Mouse (Mus musculus) intestine, embryonic 14.5 days (tissue): Measurements from ENCODE around the gene Ccl17. TPM values are rescaled to one million over a fixed set of nuclear protein-coding genes. Genes with fewer than 3 reads are reported as not detected.

Experiments used
- ATAC-seq: fragments of 200-750 bp; cut with Nextera tagmentation; replicated peaks from 2 replicates; pipeline ENCODE4 v1.8.0; 2017; ENCODE audit warnings: low read depth, moderate number of reproducible peaks, moderate TSS enrichment, moderate library complexity; ENCODE audit not compliant: low FRiP score, low TSS enrichment
- DNase-seq: peaks from one replicate; pipeline ENCODE4 v3.0.0-alpha.2; 2018; ENCODE audit warnings: low spot score
- H3K27ac ChIP-seq: fragments of 300-500 bp; sonication (generic); 2 replicates; pipeline ENCODE4 v1.5.1; 2014; ENCODE audit warnings: low read depth, mild to moderate bottlenecking, control low read depth
- H3K27me3 ChIP-seq: fragments of 300-500 bp; sonication (generic); replicated peaks from 2 replicates; pipeline ENCODE4 v1.6.1; 2014; ENCODE audit warnings: low read length, control low read depth; ENCODE audit not compliant: control insufficient read depth, insufficient read depth
- H3K36me3 ChIP-seq: fragments of 300-500 bp; sonication (generic); 2 replicates; pipeline ENCODE4 v1.6.1; 2014; ENCODE audit warnings: low read length, control low read depth; ENCODE audit not compliant: control insufficient read depth, insufficient read depth
- H3K4me1 ChIP-seq: fragments of 300-500 bp; sonication (generic); replicated peaks from 2 replicates; pipeline ENCODE4 v1.6.1; 2014; ENCODE audit warnings: low read length, control low read depth, mixed read lengths; ENCODE audit not compliant: control insufficient read depth, insufficient read depth
- H3K4me2 ChIP-seq: fragments of 300-500 bp; sonication (generic); 2 replicates; pipeline ENCODE4 v1.6.1; 2014; ENCODE audit warnings: low read length
- H3K4me3 ChIP-seq: fragments of 300-500 bp; sonication (generic); 2 replicates; pipeline ENCODE4 v1.5.1; 2014; ENCODE audit warnings: low read depth, low read length, control low read depth, mixed read lengths
- H3K9ac ChIP-seq: fragments of 300-500 bp; sonication (generic); 2 replicates; pipeline ENCODE4 v1.6.1; 2014; ENCODE audit warnings: mild to moderate bottlenecking, low read length
- H3K9me3 ChIP-seq: fragments of 300-500 bp; sonication (generic); 2 replicates; pipeline ENCODE4 v1.6.1; 2016; ENCODE audit warnings: low read length, control low read depth; ENCODE audit not compliant: control insufficient read depth
- WGBS: fragments of 180-500 bp; shearing (Covaris S2); extraction: QIAGEN DNeasy Blood & Tissue Kit; methylation state at CpG from one replicate; pipeline ENCODE4 v1.1.7; 2014; 5-methylcytosine and 5-hydroxymethylcytosine counted together
- polyA plus RNA-seq: library from polyadenylated mRNA; unstranded; fragments of >200 nt; fragmentation: Nextera tagmentation; extraction: Ambion mirVana; gene quantifications from 2 replicates; pipeline ENCODE4 v1.2.1, GENCODE M21; 2014

Ccl17 gene
- polyA plus RNA-seq, 1 experiment from 2014 or later = not detected

DNA sequence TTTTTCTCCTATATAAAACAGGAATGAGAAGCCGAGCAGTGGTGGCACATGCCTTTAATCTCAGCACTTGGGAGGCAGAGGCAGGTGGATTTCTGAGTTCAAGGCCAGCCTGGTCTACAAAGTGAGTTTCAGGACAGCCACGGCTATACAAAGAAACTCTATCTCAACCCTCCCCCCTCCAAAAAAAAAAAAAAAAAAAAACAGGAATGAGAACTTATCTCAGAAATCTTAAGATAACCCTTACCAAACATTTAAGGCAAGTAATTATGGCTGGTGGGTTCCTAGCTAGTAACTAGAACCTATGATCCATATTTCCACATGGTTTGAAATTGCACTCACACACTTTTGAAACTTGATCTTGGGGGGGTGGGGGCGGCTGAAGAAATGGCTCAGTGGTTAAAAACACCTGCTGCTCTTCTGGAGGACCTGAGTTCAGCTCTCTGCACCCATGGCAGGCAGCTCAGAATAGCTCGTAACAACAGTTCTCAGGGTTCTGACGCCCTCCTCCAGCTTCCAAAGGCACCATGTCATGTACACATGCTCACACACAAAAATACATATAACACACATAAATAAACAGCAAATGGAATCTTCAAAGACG, 24.2 kb upstream of the Ccl17 start:
- Histone ChIP-seq H3K4me2 (no peak overlapping the region), H3K4me1 (peaks cover 7% of the 10 kb centered on the region), H3K9ac (no peak overlapping the region), H3K36me3 (no peaks in the 10 kb centered on the region), H3K27me3 (no peaks in the 10 kb centered on the region), H3K27ac (no peak overlapping the region), H3K4me3 (no peak overlapping the region), H3K9me3 (no peaks in the 10 kb centered on the region)
- ATAC-seq = no peak
- WGBS = 65% methylated on average over 6 of the region's 6 CpGs
- DNase-seq = no peak

DNA sequence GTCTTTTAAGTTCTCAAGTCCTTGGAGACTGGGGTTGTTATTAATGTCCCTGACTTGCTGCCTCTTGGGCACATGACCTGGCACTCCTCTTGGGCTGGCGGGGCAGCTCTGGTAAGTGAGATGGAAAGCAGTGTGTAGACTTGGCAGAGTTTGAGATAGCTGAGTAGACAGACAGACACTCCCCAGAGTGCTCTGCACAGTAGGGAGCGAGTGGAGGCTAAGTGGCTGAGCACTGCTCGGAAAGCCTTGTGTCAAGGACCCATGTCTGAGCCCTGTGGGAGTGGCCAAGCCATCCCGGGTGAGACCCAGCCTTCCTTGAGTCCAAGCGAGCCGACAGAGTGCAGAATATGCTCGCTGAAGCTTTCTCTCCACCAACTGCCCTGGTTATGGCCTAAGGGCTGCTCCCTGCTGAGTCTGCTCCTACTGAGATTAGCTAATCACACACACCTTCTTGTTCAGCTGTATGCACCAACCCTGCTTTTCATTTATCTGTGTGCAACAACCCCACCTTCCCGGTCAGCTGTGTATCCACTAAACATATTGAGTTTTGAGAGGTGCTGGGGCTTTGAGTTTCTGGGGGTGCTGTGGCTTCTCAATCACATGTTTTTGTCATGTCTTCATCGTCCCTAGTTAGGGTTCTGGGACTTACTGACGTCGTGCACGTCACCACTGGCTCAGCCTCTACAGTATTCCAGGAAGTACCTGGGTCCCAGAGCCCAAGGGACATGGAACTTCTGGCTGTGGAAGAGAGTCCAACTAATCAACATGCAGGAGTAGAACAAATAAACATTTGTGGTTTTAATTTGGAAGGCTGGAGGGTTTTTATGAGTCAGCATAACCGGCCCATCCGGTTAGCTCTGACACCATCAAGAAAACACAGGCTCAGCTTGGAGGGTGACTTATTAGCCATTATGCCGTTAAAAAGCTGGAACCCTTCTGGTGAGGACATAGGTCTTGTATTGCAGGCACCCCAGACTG, 22.4 kb upstream of the Ccl17 start:
- Histone ChIP-seq H3K27ac (no peak overlapping the region), H3K4me3 (no peak overlapping the region), H3K27me3 (no peaks in the 10 kb centered on the region), H3K4me2 (no peak overlapping the region), H3K9ac (no peak overlapping the region), H3K9me3 (no peaks in the 10 kb centered on the region), H3K36me3 (no peaks in the 10 kb centered on the region), H3K4me1 (no peaks in the 10 kb centered on the region)
- WGBS = 73% methylated on average over 15 of the region's 15 CpGs
- ATAC-seq (no peak; the same call in 1 of the 2 replicates), DNase-seq (no peak)

- Histone ChIP-seq H3K9ac (no peak overlapping the region), H3K36me3 (no peaks in the 10 kb centered on the region), H3K4me2 (no peak overlapping the region), H3K4me1 (no peaks in the 10 kb centered on the region), H3K27me3 (no peaks in the 10 kb centered on the region), H3K4me3 (no peak overlapping the region), H3K9me3 (no peaks in the 10 kb centered on the region), H3K27ac (no peak overlapping the region)
- DNase-seq (no peak), ATAC-seq (no peak)
- WGBS = 79% methylated on average over 10 of the region's 10 CpGs
Measured at GRCm38 (mm10) chr8:94789256-94789955, 20.8 kb upstream of the Ccl17 start.

DNA sequence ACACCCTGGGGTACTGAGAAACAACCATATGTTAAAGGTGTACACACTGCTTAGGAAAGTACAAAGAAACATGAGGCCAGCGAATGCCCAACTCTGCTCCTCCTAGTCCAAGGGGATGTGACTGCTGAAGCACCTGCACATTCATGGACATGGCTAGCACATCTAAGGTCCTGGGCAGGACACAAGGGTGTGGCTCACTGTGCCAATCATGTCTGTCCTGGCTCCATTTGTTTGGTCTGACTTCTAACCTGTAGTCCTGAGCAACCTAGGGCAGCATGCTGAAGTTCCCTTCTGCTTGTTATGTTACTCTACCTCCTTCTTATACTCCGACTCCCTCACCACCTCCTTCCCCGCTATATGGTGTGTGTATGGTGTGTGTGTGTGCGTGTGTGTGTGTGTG, 15.9 kb upstream of the Ccl17 start:
- H3K27ac ChIP-seq = no peak overlapping the region
- no peak overlapping the region for H3K4me2 ChIP-seq
- no peak overlapping the region for H3K4me3 ChIP-seq
- no peaks in the 10 kb centered on the region for H3K27me3 ChIP-seq
- no peaks in the 10 kb centered on the region for H3K36me3 ChIP-seq
- H3K9ac ChIP-seq = no peak overlapping the region
- H3K4me1 ChIP-seq = no peaks in the 10 kb centered on the region
- DNase-seq (no peak), ATAC-seq (no peak)
- WGBS = 94% methylated on average over 4 of the region's 4 CpGs
- H3K9me3 ChIP-seq = no peaks in the 10 kb centered on the region

- WGBS = 98% methylated on average over 2 of the region's 2 CpGs
- H3K4me2 ChIP-seq = no peak overlapping the region
- H3K4me1 ChIP-seq = no peaks in the 10 kb centered on the region
- H3K4me3 ChIP-seq = no peak overlapping the region
- H3K36me3 ChIP-seq = no peaks in the 10 kb centered on the region
- H3K27me3 ChIP-seq = no peaks in the 10 kb centered on the region
- no peak for ATAC-seq
- no peaks in the 10 kb centered on the region for H3K9me3 ChIP-seq
- no peak overlapping the region for H3K27ac ChIP-seq
- DNase-seq = no peak
- no peak overlapping the region for H3K9ac ChIP-seq
Measured at GRCm38 (mm10) chr8:94794782-94795181, 15.5 kb upstream of the Ccl17 start.

DNA sequence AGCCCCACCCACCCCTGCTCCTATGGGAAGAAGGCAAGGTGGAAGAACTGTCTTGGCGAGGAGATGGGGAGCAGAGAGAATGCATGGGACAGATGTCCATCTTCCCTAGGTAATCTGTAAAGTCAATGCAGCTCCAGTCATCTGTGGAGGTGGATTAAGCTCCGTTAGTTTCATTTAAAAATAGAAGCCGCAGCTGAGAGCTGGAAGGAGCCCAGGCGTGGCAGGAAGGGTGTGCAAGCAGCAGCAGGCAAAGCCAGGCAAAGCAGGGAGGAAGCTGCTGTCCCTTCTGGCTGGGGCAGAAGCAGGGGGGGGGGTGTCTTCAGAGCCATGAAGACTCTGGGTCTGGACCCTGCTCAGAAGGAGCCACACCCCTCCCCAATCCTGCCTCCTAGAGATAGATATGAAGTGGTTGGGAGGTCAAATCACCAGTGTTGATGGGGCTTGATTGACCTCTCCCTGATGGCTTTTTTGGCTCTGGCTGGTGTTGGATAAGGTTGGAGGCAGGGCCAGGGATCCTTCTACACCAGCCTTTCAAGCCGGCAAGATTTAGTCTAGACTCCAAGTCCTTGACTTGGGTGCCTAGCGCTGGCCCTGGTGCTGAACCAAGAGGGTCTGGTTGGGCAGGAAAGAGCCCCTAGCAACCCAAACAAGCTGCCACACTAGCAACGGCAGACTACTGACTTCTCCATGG, 9.8 kb upstream of the Ccl17 start:
- no peak overlapping the region for H3K9ac ChIP-seq
- no peak overlapping the region for H3K4me2 ChIP-seq
- H3K4me1 ChIP-seq = no peaks in the 10 kb centered on the region
- peak; percentile 76 for DNase-seq
- no peak overlapping the region for H3K27ac ChIP-seq
- H3K36me3 ChIP-seq = no peaks in the 10 kb centered on the region
- no peaks in the 10 kb centered on the region for H3K27me3 ChIP-seq
- no peaks in the 10 kb centered on the region for H3K9me3 ChIP-seq
- WGBS = 63% methylated on average over 7 of the region's 7 CpGs
- H3K4me3 ChIP-seq = no peak overlapping the region
- ATAC-seq = no peak

GRCm38 (mm10) chr8:94801293-94802095, 8.8 kb upstream of the Ccl17 start:
- H3K4me3 ChIP-seq = no peak overlapping the region
- no peak overlapping the region for H3K27ac ChIP-seq
- H3K4me2 ChIP-seq = no peak overlapping the region
- H3K9ac ChIP-seq = no peak overlapping the region
- no peaks in the 10 kb centered on the region for H3K4me1 ChIP-seq
- ATAC-seq = no peak
- H3K27me3 ChIP-seq = no peaks in the 10 kb centered on the region
- no peak for DNase-seq
- no peaks in the 10 kb centered on the region for H3K9me3 ChIP-seq
- 41% methylated on average over 14 of the region's 14 CpGs for WGBS
- H3K36me3 ChIP-seq = no peaks in the 10 kb centered on the region

DNA sequence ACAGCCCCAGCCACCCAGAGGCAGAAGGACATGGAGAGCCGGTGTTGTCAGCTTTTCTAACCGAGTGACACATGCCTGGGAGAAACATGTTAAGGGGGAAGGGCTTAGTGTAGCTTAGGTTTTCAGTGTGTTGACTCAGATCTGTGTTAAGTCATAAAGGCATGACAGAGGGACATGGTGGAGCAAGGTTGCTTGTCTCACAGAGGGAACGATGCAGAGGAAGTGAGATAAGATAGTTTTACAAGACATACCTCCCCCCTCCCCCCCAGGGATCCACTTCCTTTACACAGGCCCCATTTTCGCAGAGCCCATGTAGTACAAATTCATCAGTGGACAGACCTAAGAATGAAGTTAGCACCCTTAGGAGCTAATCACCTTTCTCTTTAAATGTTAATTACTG, 7.9 kb upstream of the Ccl17 start:
- WGBS = 59% methylated on average over 4 of the region's 4 CpGs
- no peak overlapping the region for H3K9ac ChIP-seq
- DNase-seq = no peak
- ATAC-seq = no peak
- no peak overlapping the region for H3K4me3 ChIP-seq
- no peaks in the 10 kb centered on the region for H3K9me3 ChIP-seq
- H3K36me3 ChIP-seq = no peaks in the 10 kb centered on the region
- H3K27ac ChIP-seq = no peak overlapping the region
- no peaks in the 10 kb centered on the region for H3K4me1 ChIP-seq
- no peaks in the 10 kb centered on the region for H3K27me3 ChIP-seq
- H3K4me2 ChIP-seq = no peak overlapping the region
